Mouse (Mus musculus) cerebellum, adult 18-20 months (tissue): ENCODE data around the gene Ugt1a6a.
A peak's percentile ranks its signal among the peaks of the same experiment; 100 is the strongest.

Experiments used
- DNase-seq, 2 experiments: peaks; one replicate each; pipeline ENCODE4 v3.0.0; 2021

The Ugt1a6a gene

GRCm38 (mm10) chr1:88253540-88253939 is 118.9 kb downstream of the Ugt1a6a start:
- DNase-seq: no peak

- no peak for DNase-seq
Measured at GRCm38 (mm10) chr1:88254793-88255465, 120.3 kb downstream of the Ugt1a6a start.

GRCm38 (mm10) chr1:88255466-88255857 is 120.9 kb downstream of the Ugt1a6a start:
- no peak for DNase-seq

GRCm38 (mm10) chr1:88255989-88256754 is 121.6 kb downstream of the Ugt1a6a start:
- DNase-seq: peak; percentile 51 to 59

- DNase-seq: no peak
Measured at GRCm38 (mm10) chr1:88256886-88257663, 122.5 kb downstream of the Ugt1a6a start.

- DNase-seq: no peak
Measured at GRCm38 (mm10) chr1:88257681-88258080, 123.1 kb downstream of the Ugt1a6a start.

- no peak for DNase-seq
Measured at GRCm38 (mm10) chr1:88258361-88258760, 123.8 kb downstream of the Ugt1a6a start.

- DNase-seq: peak in 1 of 2 experiments; percentile 52
Measured at GRCm38 (mm10) chr1:88258881-88259642, 124.5 kb downstream of the Ugt1a6a start.

GRCm38 (mm10) chr1:88259643-88260024 is 125.0 kb downstream of the Ugt1a6a start:
- DNase-seq: no peak

GRCm38 (mm10) chr1:88260114-88260513 is 125.5 kb downstream of the Ugt1a6a start:
- no peak for DNase-seq

GRCm38 (mm10) chr1:88260604-88261377 is 126.2 kb downstream of the Ugt1a6a start:
- no peak for DNase-seq

- DNase-seq: no peak
Measured at GRCm38 (mm10) chr1:88261706-88262105, 127.1 kb downstream of the Ugt1a6a start.

GRCm38 (mm10) chr1:88262255-88262654 is 127.6 kb downstream of the Ugt1a6a start:
- DNase-seq: no peak

- DNase-seq: no peak
Measured at GRCm38 (mm10) chr1:88262961-88263360, 128.4 kb downstream of the Ugt1a6a start.

GRCm38 (mm10) chr1:88263778-88264177 is 129.2 kb downstream of the Ugt1a6a start:
- no peak for DNase-seq

GRCm38 (mm10) chr1:88264237-88264868 is 129.7 kb downstream of the Ugt1a6a start:
- no peak for DNase-seq

- no peak for DNase-seq
Measured at GRCm38 (mm10) chr1:88264869-88265240, 130.2 kb downstream of the Ugt1a6a start.

- no peak for DNase-seq
Measured at GRCm38 (mm10) chr1:88266123-88266522, 131.5 kb downstream of the Ugt1a6a start.

- DNase-seq: no peak
Measured at GRCm38 (mm10) chr1:88267489-88267888, 132.9 kb downstream of the Ugt1a6a start.

- DNase-seq: no peak
Measured at GRCm38 (mm10) chr1:88268070-88268469, 133.5 kb downstream of the Ugt1a6a start.
